ENCODE assay signal across 15 mouse cellular contexts in the genomic region with DNA sequence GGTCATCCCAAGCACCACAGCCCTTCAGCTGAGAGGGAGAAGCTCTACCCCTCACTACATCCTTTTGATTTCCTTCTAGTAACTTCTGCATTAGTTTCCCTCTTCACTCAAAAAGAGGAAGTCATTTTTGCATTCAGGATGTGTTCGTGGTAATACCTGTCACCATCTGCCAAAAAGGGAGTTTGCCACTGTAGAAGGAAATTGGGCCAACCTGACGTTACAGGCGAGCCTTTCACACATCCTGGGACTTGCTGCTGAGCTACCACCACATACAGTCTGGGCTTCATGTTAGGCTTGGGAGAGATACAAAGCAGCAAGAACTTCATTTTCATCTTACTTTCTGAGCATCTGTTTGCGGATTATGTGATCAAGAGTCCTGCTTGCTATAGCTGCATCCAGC. TPM values are rescaled to one million over a fixed set of nuclear protein-coding genes. Genes with fewer than 3 reads are reported as not detected.
DNase-seq lines count a peak whose midpoint lies in the region; ATAC-seq and TF ChIP-seq lines count a peak whose summit lies in the region.
"Had no signal": no experiment of that assay in that cellular context is flagged by ENCODE, and none has a peak within 500 bp of the region (broad histone marks: within the 10 kb centered on the region; RNA-seq: fewer than 3 reads in every experiment).

No protein-coding gene starts in this region.

- peaks cover 16% of the 10 kb centered on the region; the same call in 1 of the 2 replicates for H3K36me3 ChIP-seq in midbrain, embryonic 14.5 days (ENCODE audit: control insufficient read depth, insufficient read depth, low read length)
- H3K36me3 ChIP-seq in forebrain, embryonic 13.5 days (ENCODE audit: poor library complexity, severe bottlenecking): peaks cover 15% of the 10 kb centered on the region

- DNase-seq in layer of hippocampus, adult 2 months (ENCODE audit: low spot score in 2 of 2): no peak
- no peak for DNase-seq in layer of hippocampus, adult 18-20 months (ENCODE audit: low spot score in 2 of 2)
- DNase-seq in thymus, postnatal 25 days: peak; percentile 11
- DNase-seq in thymus, adult 18-20 months: no peak
- DNase-seq in cerebellum, postnatal 25 days: no peak
- DNase-seq in midbrain, embryonic 14.5 days: no peak
- DNase-seq: heart, adult 11 months; kidney, postnatal 10 days; lung, embryonic 14.5 days; thymus, postnatal 36 days had no signal

- H3K27ac ChIP-seq in layer of hippocampus, adult 2 months: no peak overlapping the region
- no peak overlapping the region for H3K27ac ChIP-seq in midbrain, embryonic 14.5 days (replicated peaks; ENCODE audit: low read depth, low read length)
- H3K27ac ChIP-seq in forebrain, embryonic 13.5 days: no peak overlapping the region
- H3K27ac ChIP-seq: embryonic facial prominence, embryonic 15.5 days had no signal

- peaks cover 28% of the 10 kb centered on the region for H3K4me1 ChIP-seq in midbrain, embryonic 14.5 days (ENCODE audit: control insufficient read depth, insufficient read depth, low read length)
- H3K4me1 ChIP-seq in forebrain, embryonic 13.5 days: peaks cover 30% of the 10 kb centered on the region

- peak overlapping the region; percentile 13; the same call in 1 of the 2 replicates for H3K4me3 ChIP-seq in layer of hippocampus, adult 2 months
- no peak overlapping the region for H3K4me3 ChIP-seq in midbrain, embryonic 14.5 days (replicated peaks; ENCODE audit: low read depth, low read length)
- H3K4me3 ChIP-seq in forebrain, embryonic 13.5 days: no peak overlapping the region
- H3K4me3 ChIP-seq: embryonic facial prominence, embryonic 15.5 days; megakaryocyte, embryonic 14.5 days had no signal

- H3K9me3 ChIP-seq in midbrain, embryonic 14.5 days (ENCODE audit: control insufficient read depth, low read length): no peaks in the 10 kb centered on the region
- H3K9me3 ChIP-seq in forebrain, embryonic 13.5 days (replicated peaks): no peaks in the 10 kb centered on the region
- H3K9me3 ChIP-seq: embryonic facial prominence, embryonic 15.5 days; megakaryocyte, embryonic 14.5 days had no signal

- whole genome bisulfite sequencing in midbrain, embryonic 14.5 days: 94% methylated on average over 4 of the region's 4 CpGs
- WGBS in forebrain, embryonic 13.5 days: 91% methylated on average over 4 of the region's 4 CpGs

- no peaks in the 10 kb centered on the region for H3K27me3 ChIP-seq in midbrain, embryonic 14.5 days (ENCODE audit: control insufficient read depth, insufficient read depth, low read length)
- no peaks in the 10 kb centered on the region for H3K27me3 ChIP-seq in forebrain, embryonic 13.5 days
- H3K27me3 ChIP-seq: embryonic facial prominence, embryonic 15.5 days; megakaryocyte, embryonic 14.5 days had no signal

- peak; percentile 85 for ATAC-seq in granulocyte monocyte progenitor cell, adult 5-6 weeks (replicated peaks; ENCODE audit: poor library complexity, severe bottlenecking)
- ATAC-seq in midbrain, embryonic 14.5 days (ENCODE audit: low FRiP score, low TSS enrichment): no peak
- ATAC-seq in forebrain, embryonic 13.5 days: no peak
- ATAC-seq: intestine, embryonic 16.5 days had no signal

- no peak for TF ChIP-seq CTCF in layer of hippocampus, adult 2 months (conservative IDR thresholded peaks at IDR 0.05)

- no peak overlapping the region for H3K4me2 ChIP-seq in midbrain, embryonic 14.5 days (ENCODE audit: low read length)
- H3K4me2 ChIP-seq in forebrain, embryonic 13.5 days: no peak overlapping the region
- H3K4me2 ChIP-seq: embryonic facial prominence, embryonic 15.5 days; lung, embryonic 14.5 days had no signal

- no peak overlapping the region for H3K9ac ChIP-seq in midbrain, embryonic 14.5 days (replicated peaks; ENCODE audit: low read length)
- no peak overlapping the region for H3K9ac ChIP-seq in forebrain, embryonic 13.5 days
- H3K9ac ChIP-seq: embryonic facial prominence, embryonic 15.5 days; lung, embryonic 14.5 days had no signal

RNA-seq across cellular contexts. Expression of a gene that starts 6.2 kb away (rescaled TPM):
- total RNA-seq in layer of hippocampus, adult 2 months (2021): 100 to 1,000 TPM; 106 to 111 TPM
- 100 to 1,000 TPM; 109 to 111 TPM for total RNA-seq in layer of hippocampus, adult 18-20 months (2021)
- total RNA-seq in granulocyte monocyte progenitor cell, adult 5-6 weeks (2014; fragmentation: Nextera tagmentation): 35.9 and 47.6 TPM in 2 replicates
- 37.3 and 37.9 TPM in 2 replicates for total RNA-seq in granulocyte monocyte progenitor cell, adult 5-6 weeks (2017)
- polyA plus RNA-seq in midbrain, embryonic 14.5 days (2014; fragmentation: Nextera tagmentation; extraction: Ambion mirVana): 85.3 and 102 TPM in 2 replicates
- polyA plus RNA-seq in forebrain, embryonic 13.5 days (2015; fragmentation: Nextera tagmentation; extraction: Ambion mirVana): 52.6 and 56.5 TPM in 2 replicates

RNA-seq across cellular contexts. Expression of a gene that starts 6.3 kb away (rescaled TPM):
- total RNA-seq in layer of hippocampus, adult 2 months (2021): 10 to 100 TPM; 18.8 to 19.6 TPM
- 10 to 100 TPM; 16.6 to 18.2 TPM for total RNA-seq in layer of hippocampus, adult 18-20 months (2021)
- total RNA-seq in granulocyte monocyte progenitor cell, adult 5-6 weeks (2014; fragmentation: Nextera tagmentation): 56.6 and 57.9 TPM in 2 replicates
- 45.1 and 49.9 TPM in 2 replicates for total RNA-seq in granulocyte monocyte progenitor cell, adult 5-6 weeks (2017)
- 16.7 and 24.6 TPM in 2 replicates for polyA plus RNA-seq in midbrain, embryonic 14.5 days (2014; fragmentation: Nextera tagmentation; extraction: Ambion mirVana)
- 26.5 and 30.7 TPM in 2 replicates for polyA plus RNA-seq in forebrain, embryonic 13.5 days (2015; fragmentation: Nextera tagmentation; extraction: Ambion mirVana)

RNA-seq across cellular contexts. Expression of a gene that starts 24.2 kb away (rescaled TPM):
- 100 to 1,000 TPM in 1 of 2 experiments, 10 to 100 TPM in 1; 98.7 to 107 TPM for total RNA-seq in layer of hippocampus, adult 2 months (2021)
- 100 to 1,000 TPM in 1 of 2 experiments, 10 to 100 TPM in 1; 92.7 to 100 TPM for total RNA-seq in layer of hippocampus, adult 18-20 months (2021)
- total RNA-seq in granulocyte monocyte progenitor cell, adult 5-6 weeks (2014; fragmentation: Nextera tagmentation): 154 and 179 TPM in 2 replicates
- 108 and 144 TPM in 2 replicates for total RNA-seq in granulocyte monocyte progenitor cell, adult 5-6 weeks (2017)
- polyA plus RNA-seq in midbrain, embryonic 14.5 days (2014; fragmentation: Nextera tagmentation; extraction: Ambion mirVana): 127 and 131 TPM in 2 replicates
- polyA plus RNA-seq in forebrain, embryonic 13.5 days (2015; fragmentation: Nextera tagmentation; extraction: Ambion mirVana): 154 and 156 TPM in 2 replicates

RNA-seq across cellular contexts. Expression of a gene that starts 24.3 kb away (rescaled TPM):
- 10 to 100 TPM; 37.6 to 40.7 TPM for total RNA-seq in layer of hippocampus, adult 2 months (2021)
- 10 to 100 TPM; 41.0 to 41.2 TPM for total RNA-seq in layer of hippocampus, adult 18-20 months (2021)
- 33.0 and 46.8 TPM in 2 replicates for total RNA-seq in granulocyte monocyte progenitor cell, adult 5-6 weeks (2014; fragmentation: Nextera tagmentation)
- total RNA-seq in granulocyte monocyte progenitor cell, adult 5-6 weeks (2017): 15.0 and 20.1 TPM in 2 replicates
- polyA plus RNA-seq in midbrain, embryonic 14.5 days (2014; fragmentation: Nextera tagmentation; extraction: Ambion mirVana): 27.3 and 28.5 TPM in 2 replicates
- 38.2 and 47.5 TPM in 2 replicates for polyA plus RNA-seq in forebrain, embryonic 13.5 days (2015; fragmentation: Nextera tagmentation; extraction: Ambion mirVana)
